Mouse (Mus musculus): Measurements from ENCODE around the gene Snta1. TPM values are rescaled to one million over a fixed set of nuclear protein-coding genes. Genes with fewer than 3 reads are reported as not detected.
"Not testable (repeated sequence)": the region's sequence is repeated elsewhere in the genome, so short reads cannot be mapped to it uniquely, and the experiment has no call there.

Gene Snta1
- polyA plus RNA-seq, 1 experiment from 2014 or later, result 2.8 TPM

DNA sequence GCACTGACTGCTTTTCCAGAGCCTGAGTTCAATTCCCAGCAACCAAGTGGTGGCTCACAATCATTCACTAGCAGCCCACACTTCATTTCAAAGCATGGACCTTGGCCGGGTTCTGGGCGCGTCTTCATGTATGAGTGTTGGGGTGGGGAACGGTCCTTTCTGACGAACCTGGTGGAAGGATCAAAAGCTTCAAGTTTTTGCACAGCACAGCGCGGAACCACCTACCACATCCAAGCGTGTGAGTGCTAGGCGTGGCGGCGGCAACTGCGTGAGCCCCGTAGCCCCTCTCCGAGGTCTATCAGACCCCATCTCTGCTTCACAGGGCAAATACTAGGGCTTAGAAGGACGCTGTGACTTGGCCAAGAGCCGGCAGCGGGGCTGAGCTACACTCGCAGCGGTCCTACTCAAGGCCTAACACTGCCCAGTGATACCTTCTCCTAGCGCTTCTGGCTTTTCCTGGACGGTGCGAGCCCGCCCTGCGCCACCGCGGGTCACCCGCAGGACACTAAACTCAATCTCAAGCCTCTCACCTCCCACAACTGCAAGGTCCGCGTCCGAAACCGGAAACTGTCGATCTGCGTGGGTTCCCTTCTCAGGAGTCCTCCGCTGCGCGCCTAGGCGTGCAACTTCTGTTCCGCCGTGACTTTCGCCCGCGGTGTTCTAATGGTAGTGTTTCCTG is 35.6 kb downstream of the Snta1 start:
- peak overlapping the region; percentile 95 for H3K9ac ChIP-seq (ENCODE audit: low read length)

GRCm38 (mm10) chr2:154367510-154367909 is 40.4 kb downstream of the Snta1 start:
- 95% methylated on average over 1 of the region's 1 CpGs for WGBS
- no peak overlapping the region for H3K9ac ChIP-seq (ENCODE audit: low read length)
- no peak overlapping the region for H3K4me2 ChIP-seq (ENCODE audit: low read depth)
- no peaks in the 10 kb centered on the region for H3K27me3 ChIP-seq (ENCODE audit: control insufficient read depth, insufficient read depth, low read length)
- peaks cover 2% of the 10 kb centered on the region; the same call in 1 of the 2 replicates for H3K36me3 ChIP-seq (ENCODE audit: control insufficient read depth, insufficient read depth, low read length)
- no peaks in the 10 kb centered on the region for H3K4me1 ChIP-seq (ENCODE audit: control insufficient read depth, insufficient read depth, low read length)
- H3K27ac ChIP-seq (ENCODE audit: low read depth, low read length), result no peak overlapping the region
- no peak overlapping the region for H3K4me3 ChIP-seq (ENCODE audit: low read depth, low read length)
- ATAC-seq (ENCODE audit: insufficient read depth, low FRiP score, low TSS enrichment), result no peak
- no peaks in the 10 kb centered on the region for H3K9me3 ChIP-seq (ENCODE audit: control insufficient read depth, low read length)
- DNase-seq (ENCODE audit: low spot score), result no peak

More for the DNA sequence above, 35.6 kb downstream of the Snta1 start:
- WGBS, result under 1% methylated on average over 42 of the region's 42 CpGs
- peak; percentile 90 for DNase-seq (ENCODE audit: low spot score)
- Histone ChIP-seq H3K36me3 (ENCODE audit: control insufficient read depth, insufficient read depth, low read length) (no peaks in the 10 kb centered on the region), H3K27me3 (ENCODE audit: control insufficient read depth, insufficient read depth, low read length) (no peaks in the 10 kb centered on the region), H3K27ac (ENCODE audit: low read depth, low read length) (peak overlapping the region; percentile 58), H3K4me3 (ENCODE audit: low read depth, low read length) (peak overlapping the region; percentile 77), H3K9me3 (ENCODE audit: control insufficient read depth, low read length) (no peaks in the 10 kb centered on the region), H3K4me2 (ENCODE audit: low read depth) (peak overlapping the region; percentile 78), H3K4me1 (ENCODE audit: control insufficient read depth, insufficient read depth, low read length) (no peaks in the 10 kb centered on the region)
- ATAC-seq (ENCODE audit: insufficient read depth, low FRiP score, low TSS enrichment), result peak; percentile 83

DNA sequence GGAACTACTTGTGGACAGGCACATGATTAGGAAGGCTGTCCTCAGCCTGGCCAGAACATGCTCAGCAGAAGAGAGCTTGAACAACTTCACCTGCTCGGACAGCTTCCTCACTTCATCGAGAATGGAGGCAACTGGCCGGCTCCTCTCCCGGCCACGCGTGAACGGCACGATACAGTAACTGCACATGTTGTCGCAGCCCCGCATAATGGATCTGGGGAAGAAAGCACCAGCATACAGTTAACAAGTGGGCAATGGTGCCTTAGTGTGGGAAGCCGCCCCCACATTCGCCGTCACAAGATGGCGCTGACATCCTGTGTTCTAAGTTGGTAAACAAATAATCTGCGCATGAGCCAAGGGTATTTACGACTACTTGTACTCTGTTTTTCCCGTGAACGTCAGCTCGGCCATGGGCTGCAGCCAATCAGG is 53.9 kb downstream of the Snta1 start:
- 65% methylated on average over 14 of the region's 19 CpGs for WGBS
- not testable (repeated sequence) for H3K36me3 ChIP-seq (ENCODE audit: control insufficient read depth, insufficient read depth, low read length); H3K27me3 ChIP-seq (ENCODE audit: control insufficient read depth, insufficient read depth, low read length); H3K9me3 ChIP-seq (ENCODE audit: control insufficient read depth, low read length); H3K4me1 ChIP-seq (ENCODE audit: control insufficient read depth, insufficient read depth, low read length); H3K27ac ChIP-seq (ENCODE audit: low read depth, low read length); H3K9ac ChIP-seq (ENCODE audit: low read length); ATAC-seq (ENCODE audit: insufficient read depth, low FRiP score, low TSS enrichment)
- peak; percentile 38 for DNase-seq (ENCODE audit: low spot score)
- H3K4me3 ChIP-seq (ENCODE audit: low read depth, low read length), result peak overlapping the region; percentile 21; the same call in 1 of the 2 replicates
- H3K4me2 ChIP-seq (ENCODE audit: low read depth), result peak overlapping the region; percentile 32

GRCm38 (mm10) chr2:154348152-154348551 is 59.7 kb downstream of the Snta1 start:
- DNase-seq (ENCODE audit: low spot score), result no peak
- Histone ChIP-seq H3K27ac (ENCODE audit: low read depth, low read length) (no peak overlapping the region), H3K36me3 (ENCODE audit: control insufficient read depth, insufficient read depth, low read length) (no peaks in the 10 kb centered on the region), H3K9ac (ENCODE audit: low read length) (no peak overlapping the region), H3K4me3 (ENCODE audit: low read depth, low read length) (no peak overlapping the region), H3K4me1 (ENCODE audit: control insufficient read depth, insufficient read depth, low read length) (no peaks in the 10 kb centered on the region), H3K9me3 (ENCODE audit: control insufficient read depth, low read length) (no peaks in the 10 kb centered on the region), H3K27me3 (ENCODE audit: control insufficient read depth, insufficient read depth, low read length) (no peaks in the 10 kb centered on the region), H3K4me2 (ENCODE audit: low read depth) (no peak overlapping the region)
- 90% methylated on average over 3 of the region's 3 CpGs for WGBS
- ATAC-seq (ENCODE audit: insufficient read depth, low FRiP score, low TSS enrichment), result no peak

- no peaks in the 10 kb centered on the region for H3K9me3 ChIP-seq (ENCODE audit: control insufficient read depth, low read length)
- no peaks in the 10 kb centered on the region for H3K27me3 ChIP-seq (ENCODE audit: control insufficient read depth, insufficient read depth, low read length)
- H3K4me1 ChIP-seq (ENCODE audit: control insufficient read depth, insufficient read depth, low read length), result no peaks in the 10 kb centered on the region
- H3K9ac ChIP-seq (ENCODE audit: low read length), result no peak overlapping the region
- H3K4me3 ChIP-seq (ENCODE audit: low read depth, low read length), result no peak overlapping the region
- no peak for DNase-seq (ENCODE audit: low spot score)
- H3K4me2 ChIP-seq (ENCODE audit: low read depth), result no peak overlapping the region
- no peak for ATAC-seq (ENCODE audit: insufficient read depth, low FRiP score, low TSS enrichment)
- no peak overlapping the region for H3K27ac ChIP-seq (ENCODE audit: low read depth, low read length)
- 70% methylated on average over 2 of the region's 2 CpGs for WGBS
- no peaks in the 10 kb centered on the region for H3K36me3 ChIP-seq (ENCODE audit: control insufficient read depth, insufficient read depth, low read length)
These were observed 68.5 kb downstream of the Snta1 start for GRCm38 (mm10) chr2:154339356-154339755.

DNA sequence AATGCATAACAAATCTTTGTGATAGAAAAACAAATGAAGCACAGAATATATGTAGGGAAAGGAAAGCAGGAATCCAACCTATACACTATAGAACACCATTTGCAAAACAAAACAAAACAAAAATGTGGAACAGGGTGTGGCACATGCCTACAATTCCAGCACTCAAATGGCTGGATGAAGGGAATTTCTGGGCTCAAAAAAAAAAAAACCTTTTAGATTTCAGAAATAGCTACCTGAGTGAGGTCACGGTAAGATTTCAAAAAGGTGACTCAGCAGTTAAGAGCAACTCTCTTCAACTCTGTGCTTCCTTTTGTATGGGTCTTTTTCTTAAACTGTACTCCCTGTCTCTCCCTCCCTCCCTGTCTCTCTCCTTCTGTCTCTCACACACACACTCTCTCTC is 69.7 kb downstream of the Snta1 start:
- DNase-seq (ENCODE audit: low spot score) (no peak), ATAC-seq (ENCODE audit: insufficient read depth, low FRiP score, low TSS enrichment) (no peak)
- no peaks in the 10 kb centered on the region for H3K27me3 ChIP-seq (ENCODE audit: control insufficient read depth, insufficient read depth, low read length)
- H3K9ac ChIP-seq (ENCODE audit: low read length), result no peak overlapping the region
- 84% methylated on average over 1 of the region's 1 CpGs for WGBS
- H3K36me3 ChIP-seq (ENCODE audit: control insufficient read depth, insufficient read depth, low read length), result no peaks in the 10 kb centered on the region
- no peak overlapping the region for H3K4me3 ChIP-seq (ENCODE audit: low read depth, low read length)
- no peaks in the 10 kb centered on the region for H3K4me1 ChIP-seq (ENCODE audit: control insufficient read depth, insufficient read depth, low read length)
- H3K4me2 ChIP-seq (ENCODE audit: low read depth), result no peak overlapping the region
- H3K9me3 ChIP-seq (ENCODE audit: control insufficient read depth, low read length), result no peaks in the 10 kb centered on the region
- no peak overlapping the region for H3K27ac ChIP-seq (ENCODE audit: low read depth, low read length)

DNA sequence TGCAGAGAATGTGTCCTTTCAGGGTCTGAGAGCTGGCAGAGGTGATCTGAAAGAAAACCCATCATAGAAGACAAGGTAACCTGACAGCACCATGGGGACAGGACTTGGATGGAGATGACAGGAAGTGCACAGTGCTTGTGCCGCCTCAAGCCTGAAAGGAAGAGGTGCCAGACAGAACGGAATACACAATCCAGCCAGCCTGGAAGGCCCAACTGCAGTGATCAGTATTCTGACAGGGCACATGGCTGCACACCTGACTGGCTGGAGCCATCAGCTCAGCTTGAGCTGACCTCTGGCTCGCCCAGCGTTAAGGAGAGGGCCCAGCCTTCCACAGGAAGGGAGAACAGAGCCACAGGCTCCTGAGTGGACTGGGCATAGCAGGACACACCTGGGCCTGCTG is 72.3 kb downstream of the Snta1 start:
- ATAC-seq (ENCODE audit: insufficient read depth, low FRiP score, low TSS enrichment) (no peak), DNase-seq (ENCODE audit: low spot score) (no peak)
- H3K36me3 ChIP-seq (ENCODE audit: control insufficient read depth, insufficient read depth, low read length), result no peaks in the 10 kb centered on the region
- no peaks in the 10 kb centered on the region for H3K9me3 ChIP-seq (ENCODE audit: control insufficient read depth, low read length)
- no peak overlapping the region for H3K9ac ChIP-seq (ENCODE audit: low read length)
- no peaks in the 10 kb centered on the region for H3K4me1 ChIP-seq (ENCODE audit: control insufficient read depth, insufficient read depth, low read length)
- H3K4me2 ChIP-seq (ENCODE audit: low read depth), result no peak overlapping the region
- H3K27ac ChIP-seq (ENCODE audit: low read depth, low read length), result no peak overlapping the region
- no peaks in the 10 kb centered on the region for H3K27me3 ChIP-seq (ENCODE audit: control insufficient read depth, insufficient read depth, low read length)
- no peak overlapping the region for H3K4me3 ChIP-seq (ENCODE audit: low read depth, low read length)
- WGBS, result 82% methylated on average over 4 of the region's 4 CpGs

DNA sequence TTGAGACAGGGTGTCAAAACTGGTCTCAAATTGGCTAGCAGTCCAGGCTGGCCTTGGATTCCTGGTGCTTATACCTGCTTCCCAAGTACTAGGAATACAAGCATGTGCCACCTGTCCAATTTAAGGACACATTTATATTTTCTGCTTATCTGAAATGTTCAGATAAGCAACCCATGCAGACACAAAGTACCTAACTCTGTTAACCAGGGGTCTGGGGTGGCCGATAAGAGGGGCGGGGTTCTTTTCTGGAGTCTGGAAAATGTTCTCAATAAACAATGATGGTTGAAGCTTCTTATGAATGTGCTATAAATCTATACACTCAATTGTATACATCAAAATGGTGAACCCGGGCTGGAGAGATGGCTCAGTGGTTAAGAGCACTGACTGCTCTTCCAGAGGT is 81.0 kb downstream of the Snta1 start:
- ATAC-seq (ENCODE audit: insufficient read depth, low FRiP score, low TSS enrichment), result no peak
- DNase-seq (ENCODE audit: low spot score), result no peak
- H3K27me3 ChIP-seq (ENCODE audit: control insufficient read depth, insufficient read depth, low read length), result no peaks in the 10 kb centered on the region
- H3K27ac ChIP-seq (ENCODE audit: low read depth, low read length), result no peak overlapping the region
- no peaks in the 10 kb centered on the region for H3K36me3 ChIP-seq (ENCODE audit: control insufficient read depth, insufficient read depth, low read length)
- WGBS, result 84% methylated on average over 3 of the region's 3 CpGs
- H3K4me3 ChIP-seq (ENCODE audit: low read depth, low read length), result no peak overlapping the region
- H3K9me3 ChIP-seq (ENCODE audit: control insufficient read depth, low read length), result no peaks in the 10 kb centered on the region
- no peak overlapping the region for H3K9ac ChIP-seq (ENCODE audit: low read length)
- H3K4me2 ChIP-seq (ENCODE audit: low read depth), result no peak overlapping the region
- no peaks in the 10 kb centered on the region for H3K4me1 ChIP-seq (ENCODE audit: control insufficient read depth, insufficient read depth, low read length)
